Mouse (Mus musculus) mammary gland, adult 2 months (tissue): ENCODE data around the gene Nat9. TPM values are rescaled to one million over a fixed set of nuclear protein-coding genes. Genes with fewer than 3 reads are reported as not detected.

Source experiments
- polyA plus RNA-seq: library from polyadenylated mRNA; depleted of rRNA; stranded (reverse); fragments of >200 nt; gene quantifications from 2 replicates; pipeline ENCODE4 v1.2.3, GENCODE M21; 2012; ENCODE audit warnings: low replicate concordance; rRNA removed

Gene Nat9
- 21.1 and 25.5 TPM in 2 replicates for polyA plus RNA-seq

DNA sequence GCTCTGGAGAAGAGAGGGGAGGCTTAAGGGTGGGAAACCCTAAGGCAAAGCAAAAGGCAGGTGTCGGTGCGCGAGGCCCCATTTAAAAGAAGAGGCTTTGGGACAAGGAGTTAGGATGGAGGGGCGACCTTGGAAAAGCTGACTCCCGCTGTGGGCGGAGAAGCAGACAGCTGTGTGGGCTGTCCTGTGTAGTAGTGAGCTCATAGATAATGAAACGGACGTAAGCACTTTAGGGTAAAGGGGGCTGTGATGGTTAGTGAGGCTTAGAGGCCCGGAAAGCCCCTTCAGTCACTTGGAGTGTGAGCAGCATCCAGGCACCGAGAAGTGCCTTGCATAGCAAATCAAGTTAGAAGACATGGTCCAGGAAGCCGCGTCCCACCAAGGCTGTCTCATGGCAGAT lies at the start of gene Nat9:
Gene Nat9, minus strand, starts transcription at position 167 of the 400 bp plus-strand sequence.

DNA sequence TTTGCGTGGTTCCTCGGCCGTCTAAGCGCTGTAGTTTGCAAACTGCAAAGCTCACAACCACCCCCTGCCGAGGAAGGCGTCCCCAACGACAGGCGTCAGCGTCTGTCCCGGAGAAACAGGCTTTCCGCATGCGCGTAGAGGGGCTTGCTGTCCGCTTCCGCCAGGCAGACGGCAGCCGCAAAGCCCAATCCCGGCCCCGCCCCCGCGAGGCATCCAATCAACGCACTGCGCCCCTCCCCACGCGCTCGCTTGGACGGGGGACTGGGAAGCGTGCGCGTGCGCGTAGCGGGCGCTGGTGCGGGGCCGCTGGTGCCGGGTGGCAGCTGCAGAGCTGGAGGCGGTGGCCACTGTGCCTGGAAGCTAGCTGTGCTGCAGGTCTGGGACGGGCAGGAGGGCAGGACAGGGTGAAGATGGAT lies 427 bp downstream of the Nat9 start, which contains the start of gene Tmem104:
Gene Tmem104, plus strand, starts transcription at position 264 of the 416 bp plus-strand sequence.

DNA sequence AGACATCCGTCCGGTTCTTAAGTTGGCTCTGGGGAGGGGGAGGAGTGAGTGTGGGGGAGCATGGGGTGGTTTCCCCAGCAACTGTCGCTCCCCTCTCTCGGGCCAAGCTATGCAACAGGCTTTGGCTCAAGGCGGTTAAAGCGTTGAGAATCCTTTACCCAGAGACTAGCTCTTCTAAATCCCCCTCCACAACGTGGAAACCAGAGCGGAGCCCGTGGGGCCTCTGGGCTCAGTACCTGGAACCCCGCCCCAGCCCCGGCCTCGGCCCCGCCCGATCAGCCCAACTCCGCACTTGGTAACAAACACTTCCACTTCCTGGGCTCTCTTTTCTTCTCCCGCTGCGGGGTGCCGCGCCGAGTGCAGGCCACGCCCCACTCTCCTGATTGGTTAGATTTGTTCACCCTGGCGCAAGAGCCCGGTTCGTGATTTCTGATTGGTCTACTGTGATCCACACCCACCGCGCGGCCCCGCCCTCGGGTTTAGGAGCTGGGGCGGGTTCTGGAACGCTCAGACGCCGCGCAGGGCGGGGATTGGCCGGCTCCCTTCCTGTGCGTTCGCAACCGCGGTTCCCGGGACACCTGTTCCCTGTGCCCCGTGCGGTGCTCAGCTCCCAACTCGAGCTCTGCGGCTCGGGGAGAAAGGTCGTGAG lies 24.7 kb downstream of the Nat9 start, which contains the start of gene Slc9a3r1:
Gene Slc9a3r1, plus strand, starts transcription at position 510 of the 649 bp plus-strand sequence.

DNA sequence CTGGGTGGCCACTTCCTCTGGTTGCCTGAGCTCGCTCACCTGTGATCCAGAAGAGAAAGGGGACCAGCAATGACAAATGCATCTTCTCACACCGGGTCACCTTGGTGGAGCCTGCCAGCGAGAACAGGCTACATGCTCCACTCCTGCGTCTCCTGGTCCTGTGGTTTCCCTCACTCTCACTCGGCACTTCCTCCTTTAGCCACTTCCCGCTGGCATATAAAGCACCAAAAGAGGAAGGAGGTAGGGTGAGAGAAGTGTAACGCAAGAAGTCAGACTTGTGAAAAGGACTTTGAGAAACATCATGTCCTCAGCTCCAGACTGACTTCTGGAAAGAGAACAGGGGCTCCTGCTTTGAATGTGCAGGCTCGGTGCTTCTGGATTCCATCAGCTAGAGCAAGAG lies 53.9 kb downstream of the Nat9 start, which contains the start of gene Cd300lf:
Gene Cd300lf, minus strand, starts transcription at position 193 of the 400 bp plus-strand sequence.

Other genes with a start within 250 kb of the Nat9 start
- gene Cd300c, start 218.7 kb downstream of the Nat9 start, polyA plus RNA-seq = 4.5 and 5.2 TPM in 2 replicates
- 4.0 and 8.5 TPM in 2 replicates for gene Cd300ld, start 197.9 kb downstream of the Nat9 start, polyA plus RNA-seq
- 7.9 and 11.0 TPM in 2 replicates for gene Cd300c2, start 186.0 kb downstream of the Nat9 start, polyA plus RNA-seq
- gene Cd300ld2, start 171.7 kb downstream of the Nat9 start, polyA plus RNA-seq = 2.8 and 5.3 TPM in 2 replicates
- 8.4 and 32.3 TPM in 2 replicates for gene Cd300ld4, start 160.8 kb downstream of the Nat9 start, polyA plus RNA-seq
- gene Cd300ld5, start 150.1 kb downstream of the Nat9 start, polyA plus RNA-seq = 20.6 and 34.4 TPM in 2 replicates
- gene Cd300ld3, start 139.4 kb downstream of the Nat9 start, polyA plus RNA-seq = 72.5 and 131 TPM in 2 replicates
- gene Cd300e, start 125.7 kb downstream of the Nat9 start, polyA plus RNA-seq = 0.13 and 0.66 TPM in 2 replicates
- gene Rab37, start 96.4 kb downstream of the Nat9 start, polyA plus RNA-seq = 4.9 and 6.1 TPM in 2 replicates
- 3.5 and 3.7 TPM in 2 replicates for gene Cd300lf, start 53.9 kb downstream of the Nat9 start, polyA plus RNA-seq
- 42.0 and 64.9 TPM in 2 replicates for gene Slc9a3r1, start 24.5 kb downstream of the Nat9 start, polyA plus RNA-seq
- 22.5 TPM in 2 replicates for gene Tmem104, start 372 bp downstream of the Nat9 start, polyA plus RNA-seq
- 0.11 and 0.59 TPM in 2 replicates for gene Grin2c, start 79.4 kb upstream of the Nat9 start, polyA plus RNA-seq
- 17.8 and 30.0 TPM in 2 replicates for gene Fdxr, start 89.2 kb upstream of the Nat9 start, polyA plus RNA-seq
- 4.2 and 5.5 TPM in 2 replicates for gene Fads6, start 109.8 kb upstream of the Nat9 start, polyA plus RNA-seq
- gene Otop2, start 119.3 kb upstream of the Nat9 start, polyA plus RNA-seq = not detected in 2 replicates
- 0.26 and 0.37 TPM in 2 replicates for gene Ush1g, start 134.2 kb upstream of the Nat9 start, polyA plus RNA-seq
- gene Otop3, start 146.9 kb upstream of the Nat9 start, polyA plus RNA-seq = 0.05 and 0.16 TPM in 2 replicates
- 53.5 and 57.6 TPM in 2 replicates for gene Hid1, start 179.9 kb upstream of the Nat9 start, polyA plus RNA-seq
- 18.2 and 20.7 TPM in 2 replicates for gene Cdr2l, start 194.1 kb upstream of the Nat9 start, polyA plus RNA-seq
- gene Mrpl58, start 215.9 kb upstream of the Nat9 start, polyA plus RNA-seq = 58.1 and 65.1 TPM in 2 replicates
- 52.6 and 152 TPM in 2 replicates for gene Atp5h, start 232.1 kb upstream of the Nat9 start, polyA plus RNA-seq
- gene Kctd2, start 232.3 kb upstream of the Nat9 start, polyA plus RNA-seq = 36.0 and 38.1 TPM in 2 replicates